Mouse (Mus musculus): ENCODE measurements around the gene Slc1a6. TPM values are rescaled to one million over a fixed set of nuclear protein-coding genes. Genes with fewer than 3 reads are reported as not detected.

Slc1a6 gene
- polyA plus RNA-seq, 1 experiment = 154 TPM

DNA sequence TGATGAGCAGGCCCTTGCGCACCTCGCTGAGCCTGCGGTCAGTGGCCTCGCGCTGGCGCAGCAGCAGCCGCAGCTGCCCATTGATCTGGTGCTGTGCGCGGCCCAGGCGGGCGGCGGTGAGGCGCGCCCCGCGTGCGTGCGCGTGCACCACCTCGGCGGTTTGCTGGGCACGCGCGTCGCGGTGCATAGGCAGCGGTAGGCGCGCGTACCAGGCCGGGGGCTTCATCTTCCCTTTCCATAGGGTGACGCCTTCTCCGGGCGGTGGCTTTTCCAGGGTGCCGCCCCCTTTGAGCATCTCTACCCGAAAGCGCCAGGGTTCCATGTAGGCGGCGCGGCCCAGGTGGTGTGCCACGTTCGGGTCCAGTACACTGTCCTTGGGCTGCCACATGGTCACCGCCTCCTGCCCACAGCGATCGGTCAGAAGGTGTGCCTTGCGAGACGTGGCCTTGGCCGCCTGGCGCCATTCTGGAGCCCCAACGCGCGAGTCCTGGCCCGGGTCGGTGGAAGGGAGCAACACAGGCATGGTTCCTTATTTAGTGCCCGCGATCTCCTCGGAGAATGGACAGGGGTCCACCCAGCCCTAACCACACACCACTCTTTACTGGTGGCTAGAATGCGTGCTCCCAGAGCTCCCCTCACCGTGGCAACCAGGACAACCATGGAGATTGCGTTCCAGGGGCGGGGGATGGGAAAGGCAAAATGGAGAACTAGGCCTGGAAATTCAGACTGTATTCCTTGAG is 27.7 kb upstream of the Slc1a6 start, which contains the start of gene Ccdc105:
Ccdc105 (minus strand) TSS at position 614 of the 740 bp plus-strand sequence.
- peak; percentile 81 to 83 for DNase-seq
- Histone ChIP-seq H3K27ac (ENCODE audit: insufficient read depth, low read length) (peak within 1 kb of the TSS; percentile 56), H3K4me3 (replicated peaks; ENCODE audit: insufficient read depth, low read depth, low read length) (peak within 1 kb of the TSS; percentile 84), H3K4me1 (ENCODE audit: control insufficient read depth, insufficient read depth, low read length) (no peaks in the 10 kb centered on the region), H3K27me3 (ENCODE audit: control insufficient read depth, insufficient read depth, low read length) (no peaks in the 10 kb centered on the region)
- TF ChIP-seq POLR2A (IDR thresholded peaks at IDR 0.05; ENCODE audit: borderline replicate concordance, insufficient read depth, low read length) (peak; percentile 92), CTCF (IDR thresholded peaks at IDR 0.05; ENCODE audit: borderline replicate concordance, insufficient read depth, low read depth, low read length) (no peak)
- WGBS = 1% methylated on average over 61 of the region's 61 CpGs

- peak; percentile 59 to 76 for DNase-seq
- Histone ChIP-seq H3K27me3 (ENCODE audit: control insufficient read depth, insufficient read depth, low read length) (no peaks in the 10 kb centered on the region), H3K4me1 (ENCODE audit: control insufficient read depth, insufficient read depth, low read length) (no peaks in the 10 kb centered on the region), H3K4me3 (replicated peaks; ENCODE audit: insufficient read depth, low read depth, low read length) (no peak overlapping the region), H3K27ac (ENCODE audit: insufficient read depth, low read length) (no peak overlapping the region)
- TF ChIP-seq POLR2A (IDR thresholded peaks at IDR 0.05; ENCODE audit: borderline replicate concordance, insufficient read depth, low read length) (no peak), CTCF (IDR thresholded peaks at IDR 0.05; ENCODE audit: borderline replicate concordance, insufficient read depth, low read depth, low read length) (peak; percentile 89)
- WGBS = 26% methylated on average over 6 of the region's 6 CpGs
Observed at GRCm38 (mm10) chr10:78756021-78756420, 24.3 kb upstream of the Slc1a6 start.

DNA sequence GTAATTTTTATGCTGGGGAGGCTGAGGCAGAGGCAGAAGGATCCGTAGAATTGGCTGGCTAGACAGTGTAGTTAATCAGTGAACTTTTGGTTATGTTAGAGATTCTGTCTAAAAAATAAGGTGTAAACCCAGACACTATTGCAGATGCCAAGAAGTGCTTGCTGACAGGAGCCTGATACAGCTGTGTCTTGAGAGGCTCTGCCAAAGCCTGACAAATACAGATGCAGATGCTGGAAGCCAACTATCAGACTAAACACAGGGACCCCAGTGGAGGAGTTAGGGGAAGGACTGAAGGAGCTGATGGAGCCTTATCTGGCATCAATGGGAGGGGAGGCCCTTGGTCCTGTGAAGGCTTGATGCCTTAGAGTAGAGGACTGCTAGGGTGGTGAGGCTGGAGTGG is 14.7 kb upstream of the Slc1a6 start:
- no peaks in the 10 kb centered on the region for H3K4me1 ChIP-seq (ENCODE audit: control insufficient read depth, insufficient read depth, low read length)
- TF ChIP-seq CTCF (IDR thresholded peaks at IDR 0.05; ENCODE audit: borderline replicate concordance, insufficient read depth, low read depth, low read length) = no peak
- no peak for TF ChIP-seq POLR2A (IDR thresholded peaks at IDR 0.05; ENCODE audit: borderline replicate concordance, insufficient read depth, low read length)
- no peak overlapping the region for H3K4me3 ChIP-seq (replicated peaks; ENCODE audit: insufficient read depth, low read depth, low read length)
- H3K27ac ChIP-seq (ENCODE audit: insufficient read depth, low read length) = no peak overlapping the region
- DNase-seq = no peak
- 92% methylated on average over 1 of the region's 1 CpGs for WGBS
- no peaks in the 10 kb centered on the region for H3K27me3 ChIP-seq (ENCODE audit: control insufficient read depth, insufficient read depth, low read length)

GRCm38 (mm10) chr10:78775830-78776229 is 4.5 kb upstream of the Slc1a6 start:
- 74% methylated on average over 4 of the region's 4 CpGs for WGBS
- no peak overlapping the region for H3K4me3 ChIP-seq (replicated peaks; ENCODE audit: insufficient read depth, low read depth, low read length)
- no peak overlapping the region for H3K27ac ChIP-seq (ENCODE audit: insufficient read depth, low read length)
- no peaks in the 10 kb centered on the region; the same call in 1 of the 2 replicates for H3K4me1 ChIP-seq (ENCODE audit: control insufficient read depth, insufficient read depth, low read length)
- TF ChIP-seq POLR2A (IDR thresholded peaks at IDR 0.05; ENCODE audit: borderline replicate concordance, insufficient read depth, low read length) = no peak
- TF ChIP-seq CTCF (IDR thresholded peaks at IDR 0.05; ENCODE audit: borderline replicate concordance, insufficient read depth, low read depth, low read length) = no peak
- H3K27me3 ChIP-seq (ENCODE audit: control insufficient read depth, insufficient read depth, low read length) = no peaks in the 10 kb centered on the region
- no peak for DNase-seq

DNA sequence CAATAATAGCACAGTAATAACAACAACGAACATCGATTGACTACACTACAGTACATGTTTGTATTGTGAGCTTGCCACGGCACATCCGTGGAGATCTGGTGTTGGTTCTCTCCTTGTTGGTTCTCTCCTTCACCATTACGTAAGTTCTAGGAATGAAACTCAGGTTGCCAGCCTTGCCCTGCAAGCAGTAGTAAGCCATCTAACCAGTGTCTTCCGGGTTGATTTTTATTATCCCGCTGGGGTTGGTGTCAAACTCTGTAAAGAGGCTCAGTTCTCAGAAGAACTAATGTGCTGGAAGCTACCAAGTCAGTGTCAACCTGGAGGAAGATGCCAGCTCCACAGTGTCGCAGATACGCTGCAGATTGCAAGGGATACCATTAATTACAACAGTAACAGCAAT is 769 bp upstream of the Slc1a6 start:
- peak overlapping the region; percentile 4 for H3K27ac ChIP-seq (ENCODE audit: insufficient read depth, low read length)
- TF ChIP-seq CTCF (IDR thresholded peaks at IDR 0.05; ENCODE audit: borderline replicate concordance, insufficient read depth, low read depth, low read length) (no peak), POLR2A (IDR thresholded peaks at IDR 0.05; ENCODE audit: borderline replicate concordance, insufficient read depth, low read length) (no peak)
- H3K27me3 ChIP-seq (ENCODE audit: control insufficient read depth, insufficient read depth, low read length) = no peaks in the 10 kb centered on the region
- DNase-seq = no peak
- peak overlapping the region; percentile 62 for H3K4me3 ChIP-seq (replicated peaks; ENCODE audit: insufficient read depth, low read depth, low read length)
- 41% methylated on average over 9 of the region's 9 CpGs for WGBS
- peaks cover 5% of the 10 kb centered on the region; the same call in 1 of the 2 replicates for H3K4me1 ChIP-seq (ENCODE audit: control insufficient read depth, insufficient read depth, low read length)

- DNase-seq = peak; percentile 89 to 94
- TF ChIP-seq POLR2A (IDR thresholded peaks at IDR 0.05; ENCODE audit: borderline replicate concordance, insufficient read depth, low read length) = peak; percentile 77
- no peak for TF ChIP-seq CTCF (IDR thresholded peaks at IDR 0.05; ENCODE audit: borderline replicate concordance, insufficient read depth, low read depth, low read length)
- H3K27me3 ChIP-seq (ENCODE audit: control insufficient read depth, insufficient read depth, low read length) = no peaks in the 10 kb centered on the region
- WGBS = 2% methylated on average over 22 of the region's 22 CpGs
- H3K4me3 ChIP-seq (replicated peaks; ENCODE audit: insufficient read depth, low read depth, low read length) = peak overlapping the region; percentile 92
- peak overlapping the region; percentile 81 for H3K27ac ChIP-seq (ENCODE audit: insufficient read depth, low read length)
- no peaks in the 10 kb centered on the region for H3K4me1 ChIP-seq (ENCODE audit: control insufficient read depth, insufficient read depth, low read length)
Observed at GRCm38 (mm10) chr10:78787566-78788087, 7.3 kb downstream of the Slc1a6 start.

- H3K27ac ChIP-seq (ENCODE audit: insufficient read depth, low read length) = no peak overlapping the region
- H3K4me1 ChIP-seq (ENCODE audit: control insufficient read depth, insufficient read depth, low read length) = no peaks in the 10 kb centered on the region
- H3K4me3 ChIP-seq (replicated peaks; ENCODE audit: insufficient read depth, low read depth, low read length) = no peak overlapping the region
- H3K27me3 ChIP-seq (ENCODE audit: control insufficient read depth, insufficient read depth, low read length) = no peaks in the 10 kb centered on the region
- TF ChIP-seq CTCF (IDR thresholded peaks at IDR 0.05; ENCODE audit: borderline replicate concordance, insufficient read depth, low read depth, low read length) (no peak), POLR2A (IDR thresholded peaks at IDR 0.05; ENCODE audit: borderline replicate concordance, insufficient read depth, low read length) (no peak)
- DNase-seq = no peak
- WGBS = 40% methylated on average over 1 of the region's 1 CpGs
Observed at GRCm38 (mm10) chr10:78790561-78790960, 10.3 kb downstream of the Slc1a6 start.

GRCm38 (mm10) chr10:78801449-78801848 is 21.2 kb downstream of the Slc1a6 start:
- TF ChIP-seq POLR2A (IDR thresholded peaks at IDR 0.05; ENCODE audit: borderline replicate concordance, insufficient read depth, low read length) = no peak
- TF ChIP-seq CTCF (IDR thresholded peaks at IDR 0.05; ENCODE audit: borderline replicate concordance, insufficient read depth, low read depth, low read length) = no peak
- no peak for DNase-seq
- Histone ChIP-seq H3K4me1 (ENCODE audit: control insufficient read depth, insufficient read depth, low read length) (no peaks in the 10 kb centered on the region), H3K27ac (ENCODE audit: insufficient read depth, low read length) (no peak overlapping the region), H3K4me3 (replicated peaks; ENCODE audit: insufficient read depth, low read depth, low read length) (no peak overlapping the region), H3K27me3 (ENCODE audit: control insufficient read depth, insufficient read depth, low read length) (no peaks in the 10 kb centered on the region)
- WGBS = 81% methylated on average over 2 of the region's 2 CpGs

Data from cerebellum, adult 2 months (tissue).